Mouse (Mus musculus) gastrocnemius, adult 8-10 months (tissue): Measurements from ENCODE around the gene Arntl. TPM values are rescaled to one million over a fixed set of nuclear protein-coding genes. Genes with fewer than 3 reads are reported as not detected.

Experiments
- DNase-seq, 2 experiments: peaks; one replicate each; pipeline ENCODE4 v3.0.0; 2022; ENCODE audit warnings: low spot score in 2 of 2
- total RNA-seq, 4 experiments: library from RNA; stranded (reverse); gene quantifications; 2 replicates each; pipeline ENCODE4 v1.2.4; 2022

Arntl gene
- total RNA-seq: 10 to 100 TPM in 3 of 4 experiments, 1 to 10 TPM in 1; 8.4 to 19.5 (median 11.2) TPM

- peak; percentile 89 to 94 for DNase-seq
Measured at GRCm38 (mm10) chr7:113206644-113207470, at the start of gene Arntl. Gene Arntl, plus strand, starts transcription at chr7:113207465.

- DNase-seq: no peak
Measured at GRCm38 (mm10) chr7:113161077-113161698, 46.1 kb upstream of the Arntl start.

DNA sequence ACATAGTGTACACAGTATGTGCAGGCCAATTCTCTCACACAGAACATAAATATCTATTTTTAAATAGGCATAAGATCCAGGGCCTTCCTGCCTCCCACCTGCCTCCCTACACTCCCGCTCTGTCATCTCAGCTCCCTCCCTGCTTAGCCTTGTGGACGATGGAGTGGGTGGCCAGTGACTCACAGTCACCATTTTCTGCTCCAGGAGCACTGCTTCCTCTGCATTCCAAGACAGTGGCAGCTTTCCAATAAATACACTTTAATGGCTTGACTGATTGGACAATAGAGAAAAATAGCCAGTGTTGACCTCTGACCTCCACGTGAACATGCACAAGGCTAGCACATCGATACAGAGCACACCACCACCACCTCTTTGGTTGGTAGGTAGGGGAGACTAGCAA is 42.5 kb upstream of the Arntl start:
- no peak for DNase-seq

GRCm38 (mm10) chr7:113167092-113167491 is 40.2 kb upstream of the Arntl start:
- peak in 1 of 2 experiments; percentile 17 for DNase-seq

DNA sequence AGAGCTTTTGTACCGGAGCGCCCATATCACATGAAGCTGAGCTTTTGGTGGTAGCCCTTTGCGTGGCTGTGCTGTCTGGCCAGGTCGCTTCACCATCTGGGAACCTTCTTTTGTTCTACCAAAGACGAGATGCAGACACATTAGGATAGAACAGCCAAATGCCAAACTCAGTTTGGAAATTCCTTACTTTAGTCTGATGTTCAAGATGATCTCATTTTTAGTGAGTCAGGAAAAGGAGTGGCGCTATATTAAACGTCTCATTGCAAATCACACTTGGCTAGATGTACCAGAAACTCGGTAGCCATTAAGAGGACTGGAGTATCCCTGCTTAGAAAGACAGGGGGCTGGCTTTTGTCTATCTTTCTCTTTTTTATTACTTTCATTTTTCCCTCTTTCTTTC is 38.7 kb upstream of the Arntl start:
- no peak for DNase-seq

DNA sequence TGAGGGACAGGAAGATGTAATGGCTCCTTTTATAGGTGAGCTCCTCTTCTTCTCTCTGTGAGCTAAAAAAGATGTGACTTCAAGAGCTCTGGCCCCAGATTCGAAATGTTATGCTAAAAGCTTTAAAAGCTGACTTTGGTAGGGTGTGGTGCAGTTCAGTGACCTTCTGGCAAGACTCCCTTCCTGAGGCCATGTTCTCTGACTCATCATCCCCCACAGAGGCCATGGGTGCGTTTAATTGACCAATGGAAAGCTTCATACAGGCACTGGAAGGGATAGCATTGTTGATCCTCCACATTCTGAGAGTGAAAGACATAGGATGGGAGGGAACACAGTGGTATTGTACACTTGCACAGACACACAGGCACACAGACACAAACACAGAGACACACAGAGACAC is 34.8 kb upstream of the Arntl start:
- no peak for DNase-seq

DNA sequence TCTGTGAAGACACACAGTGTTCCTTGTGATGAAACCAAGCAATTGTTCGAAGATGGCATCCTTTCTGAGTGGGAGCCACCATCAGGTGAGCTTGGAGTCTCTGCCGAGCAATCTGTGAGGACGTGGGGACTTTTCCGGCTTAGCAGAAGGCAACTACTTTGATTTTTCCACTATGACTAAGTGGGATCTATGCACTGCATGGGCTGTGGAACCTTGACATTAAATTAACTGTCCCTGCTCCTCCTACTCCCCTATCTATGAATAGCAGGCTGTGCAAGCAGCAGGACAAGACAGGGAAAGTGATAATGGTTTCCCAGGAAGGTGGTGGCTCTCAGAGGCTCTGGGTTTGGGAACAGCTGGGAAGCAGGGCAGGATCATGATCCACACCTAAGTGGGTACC is 31.8 kb upstream of the Arntl start:
- DNase-seq: no peak

DNA sequence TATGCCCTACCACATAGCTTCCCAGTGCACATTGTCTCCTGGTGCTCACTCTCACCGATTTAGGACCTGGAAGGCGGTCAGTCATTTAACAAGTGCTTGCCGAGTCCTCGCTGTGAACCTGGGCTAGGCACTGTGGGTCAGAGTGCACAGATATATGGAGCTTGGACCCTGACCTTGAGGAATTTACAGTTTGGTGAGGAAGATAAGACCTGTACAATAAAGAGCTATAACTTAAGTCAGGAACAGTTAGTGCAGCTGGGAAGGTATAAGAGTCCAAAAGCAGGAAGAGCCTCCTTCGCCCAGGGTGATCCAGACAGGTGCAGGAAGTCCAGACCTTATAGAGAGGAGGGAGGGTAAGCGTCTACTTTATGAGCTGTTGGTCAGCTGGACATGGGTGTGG is 29.2 kb upstream of the Arntl start:
- no peak for DNase-seq

DNA sequence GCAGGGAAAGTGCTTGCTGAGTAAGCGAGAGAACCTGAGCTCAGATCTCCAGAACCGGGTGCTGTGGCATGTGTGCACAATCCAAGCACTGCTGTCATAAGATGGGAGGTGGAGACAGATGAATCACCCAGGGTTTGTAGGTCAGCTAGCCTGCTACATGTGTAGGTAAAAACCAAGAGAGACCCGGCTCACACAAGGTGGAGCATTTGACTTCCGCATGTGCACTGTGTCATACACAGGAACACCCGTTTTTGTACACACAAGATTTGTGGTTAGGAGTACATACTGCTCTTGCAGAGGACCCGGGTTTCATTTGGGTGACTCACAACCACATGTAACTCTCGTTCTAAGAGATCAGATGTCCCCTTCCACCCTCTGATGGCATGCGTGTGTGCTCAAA is 23.5 kb upstream of the Arntl start:
- no peak for DNase-seq

GRCm38 (mm10) chr7:113185056-113185455 is 22.2 kb upstream of the Arntl start:
- DNase-seq: no peak

- no peak for DNase-seq
Measured at GRCm38 (mm10) chr7:113186041-113186800, 21.0 kb upstream of the Arntl start.

GRCm38 (mm10) chr7:113188091-113188490 is 19.2 kb upstream of the Arntl start:
- no peak for DNase-seq

- DNase-seq: no peak
Measured at GRCm38 (mm10) chr7:113188566-113188965, 18.7 kb upstream of the Arntl start.

DNA sequence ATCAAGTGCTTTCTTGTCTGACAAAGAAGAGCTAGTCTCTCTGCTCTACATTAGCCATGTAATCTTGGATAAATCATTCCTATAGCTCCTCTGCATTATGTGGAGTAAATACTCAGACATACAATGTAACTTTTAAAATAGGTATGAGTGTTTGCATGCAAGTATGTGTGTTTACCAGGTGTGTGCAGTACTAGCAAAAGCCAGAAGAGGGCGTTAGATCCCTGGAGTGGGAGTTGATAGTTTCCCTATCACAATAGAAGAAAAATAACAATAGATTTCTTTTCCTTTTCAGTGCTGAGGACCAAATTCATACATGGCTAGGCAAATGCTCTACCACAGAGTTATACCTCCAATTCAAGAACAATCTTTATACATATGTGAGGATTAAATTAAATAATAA is 15.5 kb upstream of the Arntl start:
- no peak for DNase-seq

GRCm38 (mm10) chr7:113192714-113193365 is 14.4 kb upstream of the Arntl start:
- DNase-seq: no peak

GRCm38 (mm10) chr7:113193872-113194271 is 13.4 kb upstream of the Arntl start:
- no peak for DNase-seq

DNA sequence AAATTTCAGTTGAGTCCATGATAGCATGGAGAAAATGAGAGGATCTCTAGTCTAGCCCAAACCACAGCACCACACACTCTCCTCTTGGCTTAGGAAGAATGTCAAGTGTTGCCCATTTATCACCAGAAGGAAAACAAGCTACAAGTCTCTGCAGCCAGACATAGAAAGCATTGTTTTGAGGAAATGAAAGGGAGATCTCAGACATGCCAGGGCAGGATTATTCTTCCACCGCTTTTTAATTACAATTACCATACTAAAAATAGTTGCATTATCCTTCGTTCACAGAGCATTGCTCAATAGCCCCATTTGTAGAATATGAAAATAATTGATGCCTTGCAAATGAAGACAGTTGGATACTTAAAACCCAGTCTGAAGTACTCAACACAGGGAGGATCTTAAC is 12.0 kb upstream of the Arntl start:
- DNase-seq: no peak

GRCm38 (mm10) chr7:113196171-113196570 is 11.1 kb upstream of the Arntl start:
- DNase-seq: no peak

DNA sequence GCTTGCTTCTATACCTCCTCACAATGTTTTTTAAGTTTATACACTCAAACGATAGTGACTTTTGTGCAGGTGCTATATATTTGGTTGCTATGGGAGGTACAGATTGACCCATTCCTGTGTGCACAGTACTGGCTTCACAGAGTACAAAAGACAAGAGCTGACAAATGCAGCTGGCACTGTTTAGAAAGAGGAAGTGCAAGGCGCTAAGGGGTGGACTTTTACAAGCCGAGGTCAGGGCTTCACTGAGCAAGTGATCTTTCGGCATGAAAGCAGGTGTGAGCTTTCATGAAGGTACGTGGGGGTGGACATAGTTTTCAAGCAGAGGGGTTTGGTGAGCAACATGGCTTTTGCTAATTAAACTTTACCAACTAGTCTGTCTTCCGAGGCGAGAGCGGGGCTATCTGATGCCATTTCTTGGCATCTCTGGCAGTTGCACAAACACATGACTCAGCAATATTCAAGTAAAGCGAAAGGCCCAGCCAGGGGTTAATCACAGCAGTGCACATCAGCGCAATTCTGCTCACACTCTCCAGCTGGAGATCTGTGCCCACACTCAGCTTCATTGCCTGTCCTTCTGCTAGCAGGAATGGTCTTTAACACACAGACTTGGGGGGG is 10.0 kb upstream of the Arntl start:
- DNase-seq: no peak

GRCm38 (mm10) chr7:113201584-113201983 is 5.7 kb upstream of the Arntl start:
- peak in 1 of 2 experiments; percentile 38 for DNase-seq
